ENCODE assay signal across 27 mouse cellular contexts in the genomic region with DNA sequence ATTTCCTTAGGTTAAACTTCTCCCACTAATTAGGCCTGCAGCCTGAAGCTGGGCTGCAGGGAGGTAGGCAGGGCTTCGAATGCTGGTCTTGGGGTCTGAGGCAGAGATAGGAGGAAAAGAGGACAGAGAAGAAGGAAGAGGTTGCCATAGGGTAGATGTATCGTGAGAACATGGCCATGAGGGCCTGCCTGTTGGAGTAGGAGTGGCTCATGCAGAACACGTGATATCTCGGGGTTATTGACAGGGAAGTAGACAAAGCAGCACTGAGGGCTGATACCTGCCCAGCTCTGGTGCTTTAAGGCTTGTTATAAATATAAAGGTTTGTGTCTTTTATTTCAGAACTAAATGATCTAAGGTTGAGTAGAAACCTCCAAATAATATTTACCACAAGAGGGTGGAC.
"Had no signal": no experiment of that assay in that cellular context is flagged by ENCODE, and none has a peak within 500 bp of the region (broad histone marks: within the 10 kb centered on the region; RNA-seq: fewer than 3 reads in every experiment).

No protein-coding gene starts in this region.

- H3K4me2 ChIP-seq: embryonic facial prominence, embryonic 12.5 days; embryonic facial prominence, embryonic 13.5 days; embryonic facial prominence, embryonic 15.5 days; forebrain, embryonic 12.5 days; forebrain, embryonic 13.5 days; forebrain, embryonic 15.5 days had no signal

- H3K9me3 ChIP-seq: embryonic facial prominence, embryonic 10.5 days; embryonic facial prominence, embryonic 12.5 days; embryonic facial prominence, embryonic 13.5 days; embryonic facial prominence, embryonic 15.5 days; forebrain, embryonic 10.5 days; forebrain, embryonic 12.5 days; forebrain, embryonic 13.5 days; forebrain, embryonic 15.5 days had no signal

- ATAC-seq: forebrain, embryonic 13.5 days; forebrain, embryonic 14.5 days; forebrain, embryonic 15.5 days; forebrain, embryonic 16.5 days; forebrain, postnatal 0 days had no signal

- H3K36me3 ChIP-seq: embryonic facial prominence, embryonic 10.5 days; embryonic facial prominence, embryonic 12.5 days; embryonic facial prominence, embryonic 13.5 days; embryonic facial prominence, embryonic 15.5 days; forebrain, embryonic 10.5 days; forebrain, embryonic 12.5 days; forebrain, embryonic 15.5 days had no signal

- H3K27me3 ChIP-seq: embryonic facial prominence, embryonic 15.5 days had no signal

- H3K4me3 ChIP-seq: embryonic facial prominence, embryonic 10.5 days; embryonic facial prominence, embryonic 12.5 days; embryonic facial prominence, embryonic 13.5 days; embryonic facial prominence, embryonic 15.5 days; erythroblast, embryonic 14.5 days; forebrain, embryonic 10.5 days; forebrain, embryonic 12.5 days; forebrain, embryonic 13.5 days; forebrain, embryonic 15.5 days; gastrocnemius, adult 2 months; heart, adult 2 months had no signal

- DNase-seq: cerebellum, adult 8-10 months; cerebellum, adult 9-10 months; cerebellum, adult 9-11 months; cerebellum, postnatal 10 days; cerebellum, postnatal 14 days; cerebellum, postnatal 25 days; cerebellum, postnatal 36 days; embryo, embryonic 11 days; forebrain, postnatal 0 days; gastrocnemius, adult 2 months; gastrocnemius, postnatal 10 days; gastrocnemius, postnatal 14 days; gastrocnemius, postnatal 25 days; gastrocnemius, postnatal 36 days; heart, adult 18-20 months; heart, adult 2 months had no signal

- H3K27ac ChIP-seq: embryonic facial prominence, embryonic 10.5 days; embryonic facial prominence, embryonic 12.5 days; embryonic facial prominence, embryonic 13.5 days; embryonic facial prominence, embryonic 15.5 days; forebrain, embryonic 10.5 days; forebrain, embryonic 12.5 days; forebrain, embryonic 13.5 days; forebrain, embryonic 15.5 days; gastrocnemius, adult 2 months; heart, adult 2 months had no signal

- H3K9ac ChIP-seq: embryonic facial prominence, embryonic 12.5 days; embryonic facial prominence, embryonic 13.5 days; embryonic facial prominence, embryonic 15.5 days; forebrain, embryonic 12.5 days; forebrain, embryonic 13.5 days; forebrain, embryonic 15.5 days; forebrain, postnatal 0 days had no signal
